Mouse (Mus musculus) embryonic facial prominence, embryonic 11.5 days (tissue): ENCODE data around the gene Saal1. TPM values are rescaled to one million over a fixed set of nuclear protein-coding genes. Genes with fewer than 3 reads are reported as not detected.

ENCODE experiments used
- ATAC-seq: fragments of 200-750 bp; cut with Nextera tagmentation; replicated peaks from 2 replicates; pipeline ENCODE4 v1.8.0; 2017; ENCODE audit warnings: low read depth; ENCODE audit not compliant: insufficient number of reproducible peaks, low FRiP score, low TSS enrichment
- DNase-seq: peaks from one replicate; pipeline ENCODE4 v3.0.0-alpha.2; 2015; ENCODE audit warnings: low spot score
- H3K27ac ChIP-seq: fragments of 300-500 bp; sonication (generic); replicated peaks from 2 replicates; pipeline ENCODE4 v1.5.1; 2014; ENCODE audit warnings: mild to moderate bottlenecking, low read depth, low read length, control low read depth
- H3K27me3 ChIP-seq: fragments of 300-500 bp; sonication (generic); 2 replicates; pipeline ENCODE4 v1.6.1; 2014; ENCODE audit warnings: mild to moderate bottlenecking, low read length, moderate library complexity, mixed read lengths; ENCODE audit not compliant: control insufficient read depth, insufficient read depth
- H3K36me3 ChIP-seq: fragments of 300-500 bp; sonication (generic); replicated peaks from 2 replicates; pipeline ENCODE4 v1.6.1; 2014; ENCODE audit warnings: low read depth, mild to moderate bottlenecking, low read length, moderate library complexity, mixed read lengths; ENCODE audit not compliant: control insufficient read depth, insufficient read depth
- H3K4me1 ChIP-seq: fragments of 300-500 bp; sonication (generic); 2 replicates; pipeline ENCODE4 v1.6.1; 2014; ENCODE audit warnings: low read length, mixed read lengths; ENCODE audit not compliant: control insufficient read depth, insufficient read depth
- H3K4me2 ChIP-seq: fragments of 300-500 bp; sonication (generic); 2 replicates; pipeline ENCODE4 v1.6.1; 2014; ENCODE audit warnings: low read depth, mild to moderate bottlenecking, control low read depth, low read length, moderate library complexity
- H3K4me3 ChIP-seq: fragments of 300-500 bp; sonication (generic); 2 replicates; pipeline ENCODE4 v1.5.1; 2014; ENCODE audit warnings: low read depth, low read length, control low read depth
- H3K9ac ChIP-seq: fragments of 300-500 bp; sonication (generic); replicated peaks from 2 replicates; pipeline ENCODE4 v1.6.1; 2014; ENCODE audit warnings: mild to moderate bottlenecking, control low read depth, low read length
- H3K9me3 ChIP-seq: fragments of 300-500 bp; sonication (generic); replicated peaks from 2 replicates; pipeline ENCODE4 v1.6.1; 2016; ENCODE audit warnings: mild to moderate bottlenecking, low read length, inconsistent platforms, mixed read lengths; ENCODE audit not compliant: control insufficient read depth
- WGBS: fragments of 180-500 bp; shearing (Covaris S2); extraction: QIAGEN DNeasy Blood & Tissue Kit; methylation state at CpG from one replicate; pipeline ENCODE4 v1.1.7; 2014; 5-methylcytosine and 5-hydroxymethylcytosine counted together
- polyA plus RNA-seq: library from polyadenylated mRNA; unstranded; fragments of >200 nt; fragmentation: Nextera tagmentation; extraction: Ambion mirVana; gene quantifications from 2 replicates; pipeline ENCODE4 v1.2.1, GENCODE M21; 2014

Saal1 gene
- polyA plus RNA-seq, 1 experiment from 2014 or later: 51.7 TPM

- ATAC-seq: 0 out of 2 replicates have a peak, but pooled peaks have one; percentile 12
- Histone ChIP-seq H3K9me3 (no peaks in the 10 kb centered on the region), H3K9ac (peak overlapping the region; percentile 72), H3K27me3 (no peaks in the 10 kb centered on the region), H3K4me1 (no peaks in the 10 kb centered on the region), H3K27ac (no peak overlapping the region), H3K4me2 (peak overlapping the region; percentile 86), H3K4me3 (peak overlapping the region; percentile 69), H3K36me3 (no peaks in the 10 kb centered on the region)
- 12% methylated on average over 32 of the region's 32 CpGs for WGBS
- no peak for DNase-seq
These were observed 71.4 kb downstream of the Saal1 start for GRCm38 (mm10) chr7:46638889-46639691.

Other genes starting within 250 kb of the Saal1 start
- 10.8 and 11.6 TPM in 2 replicates for gene Sergef, start 70.9 kb downstream of the Saal1 start, polyA plus RNA-seq
- 0.29 and 0.66 TPM in 2 replicates for gene Tph1, start 38.1 kb downstream of the Saal1 start, polyA plus RNA-seq
- not detected in 2 replicates for gene Saa3, start 5.0 kb upstream of the Saal1 start, polyA plus RNA-seq
- not detected in 2 replicates for gene Saa4, start 21.9 kb upstream of the Saal1 start, polyA plus RNA-seq
- gene Saa1, start 32.3 kb upstream of the Saal1 start, polyA plus RNA-seq: 0.67 and 0.89 TPM in 2 replicates
- gene Saa2, start 41.1 kb upstream of the Saal1 start, polyA plus RNA-seq: 1.4 and 1.6 TPM in 2 replicates
- gene Hps5, start 85.4 kb upstream of the Saal1 start, polyA plus RNA-seq: 14.8 and 18.8 TPM in 2 replicates
- gene Gtf2h1, start 85.4 kb upstream of the Saal1 start, polyA plus RNA-seq: 60.2 and 64.0 TPM in 2 replicates
- gene Ldha, start 130.8 kb upstream of the Saal1 start, polyA plus RNA-seq: 1,561 and 1,765 TPM in 2 replicates
- gene Ldhc, start 150.5 kb upstream of the Saal1 start, polyA plus RNA-seq: 0.26 TPM in 1 of 2 replicates, not detected in the other
- 306 and 341 TPM in 2 replicates for gene Tsg101, start 209.3 kb upstream of the Saal1 start, polyA plus RNA-seq
- 13.1 and 14.8 TPM in 2 replicates for gene Uevld, start 247.8 kb upstream of the Saal1 start, polyA plus RNA-seq